Mouse (Mus musculus) myocyte (in vitro differentiated cells): ENCODE measurements at regions not wholly inside any gene's neighbourhood (a gene's known extent, or its start where the extent isn't known, plus 50 kb on each side); places are given as distances from the start of the nearest gene placed in this dataset.
"Not testable (repeated sequence)": the region's sequence is repeated elsewhere in the genome, so short reads cannot be mapped to it uniquely, and the experiment has no call there.

Experiments
- H3K27me3 ChIP-seq: one replicate; pipeline ENCODE4 v1.6.1; 2011; ENCODE audit not compliant: control insufficient read depth, insufficient read depth, insufficient read length
- H3K36me3 ChIP-seq: one replicate; pipeline ENCODE4 v1.6.1; 2011; ENCODE audit not compliant: control insufficient read depth, insufficient read depth
- H3K4me2 ChIP-seq: one replicate; pipeline ENCODE4 v1.6.1; 2011; ENCODE audit warnings: low read depth, control low read depth
- H3K4me3 ChIP-seq: one replicate; pipeline ENCODE4 v1.5.1; 2011; ENCODE audit warnings: mild to moderate bottlenecking, control low read depth, moderate library complexity
- H3K79me2 ChIP-seq: one replicate; pipeline ENCODE4 v1.6.1; 2011; ENCODE audit not compliant: control insufficient read depth, insufficient read depth
- H3ac ChIP-seq: one replicate; pipeline ENCODE4 v1.6.1; 2011; ENCODE audit not compliant: control insufficient read depth, insufficient read length
- CEBPB ChIP-seq: IDR thresholded peaks from 2 replicates; pipeline ENCODE4 v1.6.1; 2011; ENCODE audit warnings: mild to moderate bottlenecking, moderate library complexity; ENCODE audit not compliant: poor library complexity, insufficient read depth, severe bottlenecking
- E2F4 ChIP-seq: IDR thresholded peaks from one replicate; pipeline ENCODE4 v1.6.1; 2011; ENCODE audit warnings: mild to moderate bottlenecking, control low read depth, moderate library complexity; ENCODE audit not compliant: insufficient read depth
- MAX ChIP-seq: IDR thresholded peaks from one replicate; pipeline ENCODE4 v1.6.1; 2011; ENCODE audit warnings: low read depth, mild to moderate bottlenecking, control low read depth
- MYOD1 ChIP-seq, 3 experiments: IDR thresholded peaks; one replicate each; pipeline ENCODE4 v1.6.1; 2011; ENCODE audit warnings: control low read depth in 2 of 3, low read depth in 2 of 3, mild to moderate bottlenecking in 2 of 3, moderate library complexity in 1 of 3; ENCODE audit not compliant: insufficient read length in 2 of 3, control insufficient read depth in 1 of 3
- MYOG ChIP-seq, 3 experiments: IDR thresholded peaks; one replicate each; pipeline ENCODE4 v1.6.1; 2011; ENCODE audit warnings: control low read depth in 2 of 3, low read depth in 2 of 3, mild to moderate bottlenecking in 2 of 3; ENCODE audit not compliant: insufficient read length in 2 of 3, control insufficient read depth in 1 of 3, insufficient read depth in 1 of 3
- POLR2A ChIP-seq: IDR thresholded peaks from one replicate; pipeline ENCODE4 v1.6.1; 2011; ENCODE audit warnings: low read depth, mild to moderate bottlenecking, control low read depth, moderate library complexity; ENCODE audit not compliant: insufficient read length
- POLR2AphosphoS2 ChIP-seq: IDR thresholded peaks from one replicate; pipeline ENCODE4 v1.6.1; 2011; ENCODE audit warnings: low read depth, control low read depth; ENCODE audit not compliant: insufficient read length
- REST ChIP-seq: IDR thresholded peaks from one replicate; pipeline ENCODE4 v1.6.1; 2011; ENCODE audit warnings: mild to moderate bottlenecking, control low read depth, moderate library complexity; ENCODE audit not compliant: insufficient read depth, insufficient read length
- SRF ChIP-seq: IDR thresholded peaks from one replicate; pipeline ENCODE4 v1.6.1; 2011; ENCODE audit warnings: low read depth; ENCODE audit not compliant: control insufficient read depth, insufficient read length
- TCF12 ChIP-seq: IDR thresholded peaks from one replicate; pipeline ENCODE4 v1.6.1; 2011; ENCODE audit warnings: mild to moderate bottlenecking, control low read depth; ENCODE audit not compliant: poor library complexity, insufficient read depth, severe bottlenecking
- TCF3 ChIP-seq: IDR thresholded peaks from one replicate; pipeline ENCODE4 v1.6.1; 2011; ENCODE audit warnings: low read depth, control low read depth; ENCODE audit not compliant: insufficient read length
- USF1 ChIP-seq: IDR thresholded peaks from one replicate; pipeline ENCODE4 v1.6.1; 2011; ENCODE audit warnings: low read depth, mild to moderate bottlenecking, control low read depth, moderate library complexity

DNA sequence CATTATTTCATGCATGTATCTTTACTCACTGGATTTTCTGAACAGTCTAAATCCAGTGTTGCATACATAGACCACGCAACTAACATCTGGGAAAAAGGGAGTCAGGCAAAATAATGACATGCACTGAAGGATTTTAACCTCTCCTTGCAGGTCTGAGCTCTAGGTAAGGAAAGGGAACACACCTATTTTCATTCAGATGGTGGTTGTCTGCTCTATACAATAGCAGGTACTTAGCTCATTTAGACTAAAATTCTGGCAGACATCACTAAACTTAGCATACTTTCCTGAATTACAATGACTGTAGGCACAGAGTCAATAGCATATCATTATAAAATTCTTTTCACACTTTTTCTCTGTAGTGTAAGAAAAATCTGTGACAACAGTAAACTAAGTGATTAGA lies 1867.8 kb upstream of the G6pd2 start:
- H3K4me3 ChIP-seq = no peak overlapping the region
- H3K4me2 ChIP-seq = no peak overlapping the region
- TF ChIP-seq MAX (no peak), USF1 (no peak), MYOG (IDR thresholded peaks at IDR 0.05; ENCODE audit: control insufficient read depth in 1 of 3, insufficient read depth in 1 of 3, insufficient read length in 2 of 3, low read depth in 2 of 3) (no peak), TCF3 (no peak), SRF (no peak), TCF12 (no peak), CEBPB (no peak), POLR2AphosphoS2 (no peak), E2F4 (no peak), POLR2A (no peak), MYOD1 (IDR thresholded peaks at IDR 0.05; ENCODE audit: control insufficient read depth in 1 of 3, insufficient read length in 2 of 3, low read depth in 2 of 3) (no peak), REST (no peak)
- H3K79me2 ChIP-seq = no peaks in the 10 kb centered on the region
- no peaks in the 10 kb centered on the region for H3K36me3 ChIP-seq
- H3K27me3 ChIP-seq = no peaks in the 10 kb centered on the region
- no peak overlapping the region for H3ac ChIP-seq

DNA sequence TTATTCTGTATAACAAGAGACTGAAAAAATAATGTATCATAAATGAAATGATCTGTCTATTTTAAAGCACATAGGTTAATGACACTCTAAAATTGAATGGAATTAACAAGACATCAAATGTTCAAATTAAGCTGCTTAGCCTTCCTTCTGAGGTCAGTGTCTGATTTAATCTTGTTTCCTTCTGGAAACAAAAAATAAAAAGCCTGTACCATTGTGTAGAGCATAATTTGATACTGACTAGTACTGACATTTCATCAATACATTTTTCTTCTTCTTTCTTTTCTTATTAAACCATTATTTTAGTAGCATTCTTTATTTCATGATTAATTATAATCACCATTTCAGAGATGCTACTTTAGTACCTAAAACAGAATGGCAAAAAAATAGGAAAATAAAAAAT lies 1862.9 kb upstream of the G6pd2 start:
- H3K27me3 ChIP-seq = no peaks in the 10 kb centered on the region
- no peaks in the 10 kb centered on the region for H3K36me3 ChIP-seq
- H3K79me2 ChIP-seq = no peaks in the 10 kb centered on the region
- H3ac ChIP-seq = no peak overlapping the region
- H3K4me2 ChIP-seq = no peak overlapping the region
- TF ChIP-seq SRF (no peak), REST (no peak), POLR2AphosphoS2 (no peak), TCF3 (no peak), CEBPB (no peak), POLR2A (no peak), MAX (no peak), E2F4 (no peak), TCF12 (no peak), MYOD1 (IDR thresholded peaks at IDR 0.05; ENCODE audit: control insufficient read depth in 1 of 3, insufficient read length in 2 of 3, low read depth in 2 of 3) (no peak), MYOG (IDR thresholded peaks at IDR 0.05; ENCODE audit: control insufficient read depth in 1 of 3, insufficient read depth in 1 of 3, insufficient read length in 2 of 3, low read depth in 2 of 3) (no peak), USF1 (no peak)
- no peak overlapping the region for H3K4me3 ChIP-seq

DNA sequence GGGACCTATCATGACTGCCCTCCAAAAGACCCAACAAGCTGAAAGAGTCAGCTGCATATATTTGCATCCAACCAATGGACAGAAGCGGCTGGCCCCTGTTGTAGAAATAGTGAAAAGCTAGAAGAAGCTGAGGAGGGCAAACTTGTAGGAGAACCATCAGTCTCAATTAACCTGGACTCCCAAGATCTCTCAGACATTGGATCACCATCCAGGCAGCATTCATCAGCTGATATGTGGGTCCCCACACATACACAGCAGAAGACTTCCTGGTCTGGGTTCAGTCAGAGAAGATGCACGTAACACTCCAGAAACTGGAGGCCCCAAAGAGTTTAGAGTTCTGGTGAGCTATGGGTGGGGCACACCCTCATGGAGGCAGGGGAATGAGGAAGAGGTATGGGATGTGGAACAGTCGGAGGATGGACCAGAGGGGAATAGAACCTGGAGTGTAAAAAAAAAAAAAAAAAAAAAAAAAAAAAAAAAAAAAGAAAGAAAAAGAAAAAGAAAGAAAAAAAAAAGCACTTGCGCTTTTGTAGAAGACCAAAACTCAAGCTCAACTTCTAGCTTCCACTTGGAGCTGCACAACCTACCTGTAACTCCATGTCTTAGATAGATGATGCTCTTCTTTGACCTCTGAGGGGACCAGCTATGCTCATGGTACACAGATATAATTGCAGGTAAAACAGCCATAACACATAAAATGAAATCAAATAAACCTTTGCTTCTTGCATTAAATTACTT lies 1860.6 kb upstream of the G6pd2 start:
- TF ChIP-seq E2F4 (no peak), SRF (no peak), MYOD1 (IDR thresholded peaks at IDR 0.05; ENCODE audit: control insufficient read depth in 1 of 3, insufficient read length in 2 of 3, low read depth in 2 of 3) (no peak), REST (no peak), TCF12 (no peak), MAX (no peak), USF1 (no peak), MYOG (IDR thresholded peaks at IDR 0.05; ENCODE audit: control insufficient read depth in 1 of 3, insufficient read depth in 1 of 3, insufficient read length in 2 of 3, low read depth in 2 of 3) (no peak), TCF3 (no peak)
- Histone ChIP-seq H3K4me2 (no peak overlapping the region), H3K36me3 (no peaks in the 10 kb centered on the region), H3K79me2 (no peaks in the 10 kb centered on the region), H3ac (no peak overlapping the region), H3K4me3 (no peak overlapping the region), H3K27me3 (no peaks in the 10 kb centered on the region)

DNA sequence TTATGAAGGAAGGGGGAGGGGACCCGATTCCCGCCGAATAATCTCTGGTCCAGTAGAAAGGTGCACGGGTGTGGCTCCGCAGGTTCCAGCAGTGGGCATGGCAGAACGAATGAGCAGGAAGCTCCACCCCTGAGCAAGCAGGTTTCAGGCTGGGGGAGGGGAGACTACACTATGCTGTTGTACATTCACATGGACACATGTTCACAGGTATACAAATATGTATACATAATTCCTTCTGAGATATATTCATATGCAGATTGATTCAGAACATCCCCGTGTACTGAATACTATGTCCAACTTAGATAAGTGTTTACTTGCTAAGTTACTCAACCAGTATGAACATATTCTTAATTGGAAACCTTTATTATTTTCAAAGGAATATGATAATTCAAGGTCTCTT lies 1852.4 kb upstream of the G6pd2 start:
- H3ac ChIP-seq, H3K4me3 ChIP-seq, H3K27me3 ChIP-seq, H3K4me2 ChIP-seq, H3K79me2 ChIP-seq, H3K36me3 ChIP-seq: not testable (repeated sequence)

GRCm38 (mm10) chr5:59996698-59997097 lies 1811.9 kb upstream of the G6pd2 start:
- Histone ChIP-seq H3K4me2 (no peak overlapping the region), H3ac (no peak overlapping the region), H3K4me3 (no peak overlapping the region), H3K36me3 (no peaks in the 10 kb centered on the region), H3K27me3 (no peaks in the 10 kb centered on the region), H3K79me2 (no peaks in the 10 kb centered on the region)
- no peak for TF ChIP-seq SRF
- TF ChIP-seq TCF3 = no peak
- no peak for TF ChIP-seq TCF12
- no peak for TF ChIP-seq POLR2AphosphoS2
- no peak for TF ChIP-seq POLR2A
- TF ChIP-seq MYOD1 (IDR thresholded peaks at IDR 0.05; ENCODE audit: control insufficient read depth in 1 of 3, insufficient read length in 2 of 3, low read depth in 2 of 3) = no peak
- no peak for TF ChIP-seq E2F4

DNA sequence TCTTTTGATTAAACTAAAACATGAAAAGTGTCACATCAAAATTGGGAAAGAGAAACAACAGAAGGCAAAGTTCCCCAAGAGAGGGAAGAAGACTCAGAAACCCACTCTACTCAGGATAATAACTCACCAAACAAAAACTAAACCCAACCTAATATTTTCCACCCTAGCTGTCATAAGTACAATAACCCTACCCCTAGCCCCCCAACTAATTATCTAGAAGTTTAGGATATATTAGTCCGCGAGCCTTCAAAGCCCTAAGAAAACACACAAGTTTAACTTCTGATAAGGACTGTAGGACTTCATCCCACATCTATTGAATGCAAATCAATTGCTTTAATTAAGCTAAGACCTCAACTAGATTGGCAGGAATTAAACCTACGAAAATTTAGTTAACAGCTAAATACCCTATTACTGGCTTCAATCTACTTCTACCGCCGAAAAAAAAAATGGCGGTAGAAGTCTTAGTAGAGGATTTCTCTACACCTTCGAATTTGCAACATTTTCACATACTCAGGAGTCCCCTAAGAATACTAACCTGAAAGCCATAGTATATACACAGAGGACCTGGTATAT lies 1765.9 kb upstream of the G6pd2 start:
- H3K4me2 ChIP-seq, H3K4me3 ChIP-seq, H3K36me3 ChIP-seq, H3ac ChIP-seq, H3K27me3 ChIP-seq, H3K79me2 ChIP-seq: not testable (repeated sequence)
